Mouse (Mus musculus) forebrain, postnatal 0 days (tissue): ENCODE data around the gene Itgb2. TPM values are rescaled to one million over a fixed set of nuclear protein-coding genes. Genes with fewer than 3 reads are reported as not detected.

ENCODE experiments used
- ATAC-seq: fragments of 200-750 bp; cut with Nextera tagmentation; 2 replicates; pipeline ENCODE4 v1.8.0; 2017; ENCODE audit warnings: mild to moderate bottlenecking, moderate library complexity
- DNase-seq: peaks from one replicate; pipeline ENCODE4 v3.0.0-alpha.2; 2015
- H3K27ac ChIP-seq: fragments of 300-500 bp; sonication (generic); 2 replicates; pipeline ENCODE4 v1.5.1; 2014; ENCODE audit warnings: low read depth, mild to moderate bottlenecking, antibody characterized with exemption, low read length, moderate library complexity, mixed read lengths
- H3K27me3 ChIP-seq: fragments of 300-500 bp; sonication (generic); 2 replicates; pipeline ENCODE4 v1.6.1; 2014; ENCODE audit warnings: mild to moderate bottlenecking, low read length, mixed read lengths; ENCODE audit not compliant: insufficient read depth
- H3K36me3 ChIP-seq: fragments of 300-500 bp; sonication (generic); 2 replicates; pipeline ENCODE4 v1.6.1; 2014; ENCODE audit warnings: mild to moderate bottlenecking, moderate library complexity; ENCODE audit not compliant: insufficient read depth
- H3K4me1 ChIP-seq: fragments of 300-500 bp; sonication (generic); 2 replicates; pipeline ENCODE4 v1.6.1; 2014; ENCODE audit warnings: antibody characterized with exemption; ENCODE audit not compliant: insufficient read depth
- H3K4me2 ChIP-seq: fragments of 300-500 bp; sonication (generic); 2 replicates; pipeline ENCODE4 v1.6.1; 2014; ENCODE audit warnings: low read depth, mild to moderate bottlenecking, moderate library complexity
- H3K4me3 ChIP-seq: fragments of 300-500 bp; sonication (generic); 2 replicates; pipeline ENCODE4 v1.5.1; 2014; ENCODE audit warnings: low read depth, low read length, mixed read lengths
- H3K9ac ChIP-seq: fragments of 300-500 bp; sonication (generic); 2 replicates; pipeline ENCODE4 v1.6.1; 2014; ENCODE audit warnings: mild to moderate bottlenecking
- H3K9me3 ChIP-seq: fragments of 300-500 bp; sonication (generic); 2 replicates; pipeline ENCODE4 v1.6.1; 2016; ENCODE audit warnings: low read length
- CTCF ChIP-seq: sonication (generic); IDR thresholded peaks from 2 replicates; pipeline ENCODE4 v1.5.1; 2016; ENCODE audit warnings: antibody characterized with exemption, control low read depth, low read depth
- WGBS: fragments of 180-500 bp; shearing (Covaris S2); extraction: QIAGEN DNeasy Blood & Tissue Kit; methylation state at CpG from one replicate; pipeline ENCODE4 v1.1.7; 2014; 5-methylcytosine and 5-hydroxymethylcytosine counted together
- polyA plus RNA-seq: library from polyadenylated mRNA; unstranded; fragments of >200 nt; fragmentation: Nextera tagmentation; extraction: Ambion mirVana; gene quantifications from 2 replicates; pipeline ENCODE4 v1.2.1, GENCODE M21; 2015
- total RNA-seq: library from RNA; depleted of rRNA; stranded (reverse); fragments of >200 nt; gene quantifications from 2 replicates; pipeline ENCODE4 v1.2.3, GENCODE M21; 2014

Gene Itgb2
- total and polyA plus RNA-seq, 2 experiments from 2014 or later: 1.1 to 1.2 TPM

GRCm38 (mm10) chr10:77566651-77567050 lies 36.6 kb downstream of the Itgb2 start:
- H3K9me3 ChIP-seq: no peaks in the 10 kb centered on the region
- no peaks in the 10 kb centered on the region for H3K27me3 ChIP-seq
- no peak overlapping the region for H3K27ac ChIP-seq
- DNase-seq: peak; percentile 35
- 30% methylated on average over 8 of the region's 8 CpGs for WGBS
- H3K36me3 ChIP-seq: no peaks in the 10 kb centered on the region
- H3K4me2 ChIP-seq: no peak overlapping the region
- H3K9ac ChIP-seq: no peak overlapping the region
- no peak overlapping the region for H3K4me3 ChIP-seq
- H3K4me1 ChIP-seq: no peaks in the 10 kb centered on the region
- peak; percentile 72 for TF ChIP-seq CTCF
- no peak for ATAC-seq

GRCm38 (mm10) chr10:77569481-77569880 lies 39.4 kb downstream of the Itgb2 start:
- DNase-seq (no peak), ATAC-seq (no peak)
- H3K9ac ChIP-seq: no peak overlapping the region
- no peak overlapping the region for H3K27ac ChIP-seq
- no peaks in the 10 kb centered on the region for H3K36me3 ChIP-seq
- no peak for TF ChIP-seq CTCF
- H3K4me3 ChIP-seq: no peak overlapping the region
- no peaks in the 10 kb centered on the region for H3K4me1 ChIP-seq
- H3K9me3 ChIP-seq: no peaks in the 10 kb centered on the region
- 39% methylated on average over 7 of the region's 7 CpGs for WGBS
- H3K4me2 ChIP-seq: no peak overlapping the region
- no peaks in the 10 kb centered on the region for H3K27me3 ChIP-seq

GRCm38 (mm10) chr10:77569973-77570658 lies 40.1 kb downstream of the Itgb2 start:
- no peaks in the 10 kb centered on the region for H3K4me1 ChIP-seq
- 68% methylated on average over 6 of the region's 6 CpGs for whole genome bisulfite sequencing
- no peak overlapping the region for H3K27ac ChIP-seq
- H3K27me3 ChIP-seq: no peaks in the 10 kb centered on the region
- H3K4me3 ChIP-seq: no peak overlapping the region
- no peaks in the 10 kb centered on the region for H3K36me3 ChIP-seq
- H3K9ac ChIP-seq: no peak overlapping the region
- no peaks in the 10 kb centered on the region for H3K9me3 ChIP-seq
- no peak for TF ChIP-seq CTCF
- no peak overlapping the region for H3K4me2 ChIP-seq
- no peak for DNase-seq
- no peak for ATAC-seq

GRCm38 (mm10) chr10:77572225-77572624 lies 42.2 kb downstream of the Itgb2 start:
- H3K27me3 ChIP-seq: no peaks in the 10 kb centered on the region
- no peaks in the 10 kb centered on the region for H3K36me3 ChIP-seq
- ATAC-seq: no peak
- H3K9ac ChIP-seq: no peak overlapping the region
- H3K9me3 ChIP-seq: no peaks in the 10 kb centered on the region
- H3K4me1 ChIP-seq: no peaks in the 10 kb centered on the region
- no peak for TF ChIP-seq CTCF
- no peak overlapping the region for H3K4me3 ChIP-seq
- no peak overlapping the region for H3K27ac ChIP-seq
- 49% methylated on average over 3 of the region's 3 CpGs for WGBS
- no peak for DNase-seq
- H3K4me2 ChIP-seq: no peak overlapping the region

- ATAC-seq: no peak
- 82% methylated on average over 1 of the region's 1 CpGs for WGBS
- H3K4me2 ChIP-seq: no peak overlapping the region
These were observed 43.1 kb downstream of the Itgb2 start for GRCm38 (mm10) chr10:77573162-77573561.

GRCm38 (mm10) chr10:77580027-77580920 lies 50.2 kb downstream of the Itgb2 start:
- H3K27me3 ChIP-seq: no peaks in the 10 kb centered on the region
- no peak overlapping the region for H3K4me2 ChIP-seq
- H3K4me1 ChIP-seq: peaks cover 14% of the 10 kb centered on the region
- DNase-seq: no peak
- no peaks in the 10 kb centered on the region for H3K36me3 ChIP-seq
- no peaks in the 10 kb centered on the region for H3K9me3 ChIP-seq
- H3K9ac ChIP-seq: no peak overlapping the region
- H3K27ac ChIP-seq: no peak overlapping the region
- WGBS: 68% methylated on average over 10 of the region's 10 CpGs
- no peak overlapping the region for H3K4me3 ChIP-seq
- no peak for ATAC-seq
- TF ChIP-seq CTCF: no peak

More at GRCm38 (mm10) chr10:77573162-77573561, 43.1 kb downstream of the Itgb2 start:
- Histone ChIP-seq H3K9me3 (no peaks in the 10 kb centered on the region), H3K4me1 (no peaks in the 10 kb centered on the region), H3K4me3 (no peak overlapping the region), H3K27ac (no peak overlapping the region), H3K9ac (no peak overlapping the region), H3K27me3 (no peaks in the 10 kb centered on the region), H3K36me3 (no peaks in the 10 kb centered on the region)
- DNase-seq: no peak
- no peak for TF ChIP-seq CTCF

- WGBS: 6% methylated on average over 8 of the region's 8 CpGs
- peak; percentile 34 for ATAC-seq
These were observed 51.0 kb downstream of the Itgb2 start for GRCm38 (mm10) chr10:77581023-77581407.

More at GRCm38 (mm10) chr10:77581023-77581407, 51.0 kb downstream of the Itgb2 start:
- no peak for DNase-seq
- Histone ChIP-seq H3K4me2 (peak overlapping the region; percentile 79), H3K27me3 (no peaks in the 10 kb centered on the region), H3K36me3 (no peaks in the 10 kb centered on the region), H3K4me3 (peak overlapping the region; percentile 72), H3K27ac (peak overlapping the region; percentile 87), H3K9me3 (no peaks in the 10 kb centered on the region), H3K4me1 (peaks cover 14% of the 10 kb centered on the region), H3K9ac (peak overlapping the region; percentile 85)
- TF ChIP-seq CTCF: no peak
